Mouse (Mus musculus) hindbrain, postnatal 0 days (tissue): ENCODE results near the gene Akr7a5. TPM values are rescaled to one million over a fixed set of nuclear protein-coding genes. Genes with fewer than 3 reads are reported as not detected.

Experiments used
- ATAC-seq: fragments of 200-750 bp; cut with Nextera tagmentation; 2 replicates; pipeline ENCODE4 v1.8.0; 2017; ENCODE audit warnings: mild to moderate bottlenecking, moderate TSS enrichment, moderate library complexity
- DNase-seq: peaks from one replicate; pipeline ENCODE4 v3.0.0-alpha.2; 2015; ENCODE audit warnings: low spot score
- H3K27ac ChIP-seq: fragments of 300-500 bp; sonication (generic); 2 replicates; pipeline ENCODE4 v1.5.1; 2014; ENCODE audit warnings: mild to moderate bottlenecking
- H3K27me3 ChIP-seq: fragments of 300-500 bp; sonication (generic); 2 replicates; pipeline ENCODE4 v1.6.1; 2014; ENCODE audit warnings: low read length, mixed read lengths; ENCODE audit not compliant: insufficient read depth
- H3K36me3 ChIP-seq: fragments of 300-500 bp; sonication (generic); 2 replicates; pipeline ENCODE4 v1.6.1; 2014; ENCODE audit warnings: low read length, mixed read lengths; ENCODE audit not compliant: insufficient read depth
- H3K4me1 ChIP-seq: fragments of 300-500 bp; sonication (generic); 2 replicates; pipeline ENCODE4 v1.6.1; 2014; ENCODE audit warnings: antibody characterized with exemption, low read length, mixed read lengths; ENCODE audit not compliant: insufficient read depth
- H3K4me2 ChIP-seq: fragments of 300-500 bp; sonication (generic); 2 replicates; pipeline ENCODE4 v1.6.1; 2014; ENCODE audit warnings: low read depth, mild to moderate bottlenecking, low read length, moderate library complexity, mixed read lengths
- H3K4me3 ChIP-seq: fragments of 300-500 bp; sonication (generic); 2 replicates; pipeline ENCODE4 v1.5.1; 2014; ENCODE audit warnings: low read length
- H3K9ac ChIP-seq: fragments of 300-500 bp; sonication (generic); replicated peaks from 2 replicates; pipeline ENCODE4 v1.6.1; 2014; ENCODE audit warnings: mild to moderate bottlenecking, low read length, moderate library complexity, mixed read lengths
- H3K9me3 ChIP-seq: fragments of 300-500 bp; sonication (generic); 2 replicates; pipeline ENCODE4 v1.6.1; 2016; ENCODE audit warnings: low read length, mixed read lengths
- CTCF ChIP-seq: IDR thresholded peaks from 2 replicates; pipeline ENCODE4 v1.5.1; 2016; ENCODE audit warnings: antibody characterized with exemption, control low read depth, low read depth
- WGBS: fragments of 180-500 bp; shearing (Covaris S2); extraction: QIAGEN DNeasy Blood & Tissue Kit; methylation state at CpG from one replicate; pipeline ENCODE4 v1.1.7; 2014; 5-methylcytosine and 5-hydroxymethylcytosine counted together
- polyA plus RNA-seq: library from polyadenylated mRNA; unstranded; fragments of >200 nt; fragmentation: Nextera tagmentation; extraction: Ambion mirVana; gene quantifications from 2 replicates; pipeline ENCODE4 v1.2.1, GENCODE M21; 2015
- total RNA-seq: library from RNA; depleted of rRNA; stranded (reverse); fragments of >200 nt; gene quantifications from 2 replicates; pipeline ENCODE4 v1.2.3, GENCODE M21; 2014

Akr7a5 gene
- total and polyA plus RNA-seq, 2 experiments from 2014 or later, result 58.5 to 67.6 TPM

DNA sequence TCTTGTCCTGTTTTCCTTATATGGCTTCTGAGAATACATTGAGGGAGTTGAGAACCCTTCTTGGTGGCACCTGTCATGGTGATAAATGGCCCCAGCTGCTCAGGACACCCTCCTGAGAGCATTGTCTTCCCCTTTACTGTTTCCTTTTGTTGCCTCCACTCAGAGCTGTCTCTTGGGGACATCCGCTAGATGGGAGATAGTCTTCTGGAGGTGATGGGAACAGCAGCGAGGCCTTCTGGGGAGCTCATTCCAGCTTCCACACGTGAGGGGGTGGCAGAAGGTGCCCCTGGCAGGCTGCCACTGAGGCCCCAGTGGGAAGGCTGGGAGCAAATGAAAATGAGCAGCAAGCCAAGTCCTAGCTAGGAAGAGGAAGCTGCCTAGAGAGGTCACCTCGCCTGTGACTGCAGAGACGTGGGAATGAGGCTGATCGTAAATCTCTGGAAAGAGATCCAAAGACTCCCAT lies 27.6 kb upstream of the Akr7a5 start:
- no peak overlapping the region for H3K4me3 ChIP-seq
- H3K36me3 ChIP-seq, result peaks cover 31% of the 10 kb centered on the region
- 39% methylated on average over 6 of the region's 6 CpGs for WGBS
- no peak overlapping the region for H3K4me2 ChIP-seq
- no peak for TF ChIP-seq CTCF
- ATAC-seq (no peak), DNase-seq (peak; percentile 33)
- no peaks in the 10 kb centered on the region for H3K27me3 ChIP-seq
- no peak overlapping the region for H3K9ac ChIP-seq
- peak overlapping the region; percentile 41; the same call in 1 of the 2 replicates for H3K27ac ChIP-seq
- H3K9me3 ChIP-seq, result no peaks in the 10 kb centered on the region
- H3K4me1 ChIP-seq, result no peaks in the 10 kb centered on the region; the same call in 1 of the 2 replicates

DNA sequence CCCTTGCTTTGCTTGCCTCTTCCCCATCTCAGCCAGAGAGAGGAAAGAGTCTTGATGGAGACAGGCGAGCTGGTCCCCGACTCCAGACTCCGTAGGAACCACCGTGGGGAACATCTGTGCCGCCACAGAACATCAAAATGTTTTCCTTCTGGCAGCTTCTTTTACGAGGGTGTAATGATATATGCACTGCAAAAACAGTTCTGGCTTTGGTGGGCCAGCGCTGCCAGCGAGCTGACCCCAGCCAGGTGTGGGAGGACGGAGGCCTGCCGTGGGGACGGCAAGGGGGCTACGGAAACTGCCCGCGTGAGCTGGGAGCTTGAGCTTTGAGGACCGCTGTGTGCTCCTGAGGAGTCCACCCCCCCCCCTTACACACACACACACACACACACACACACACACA lies 25.7 kb upstream of the Akr7a5 start:
- TF ChIP-seq CTCF, result no peak
- 81% methylated on average over 15 of the region's 15 CpGs for WGBS
- Histone ChIP-seq H3K4me3 (no peak overlapping the region), H3K36me3 (peaks cover 38% of the 10 kb centered on the region), H3K9me3 (no peaks in the 10 kb centered on the region), H3K9ac (no peak overlapping the region), H3K4me1 (no peaks in the 10 kb centered on the region; the same call in 1 of the 2 replicates), H3K4me2 (no peak overlapping the region), H3K27me3 (no peaks in the 10 kb centered on the region), H3K27ac (no peak overlapping the region)
- no peak for ATAC-seq
- DNase-seq, result no peak

DNA sequence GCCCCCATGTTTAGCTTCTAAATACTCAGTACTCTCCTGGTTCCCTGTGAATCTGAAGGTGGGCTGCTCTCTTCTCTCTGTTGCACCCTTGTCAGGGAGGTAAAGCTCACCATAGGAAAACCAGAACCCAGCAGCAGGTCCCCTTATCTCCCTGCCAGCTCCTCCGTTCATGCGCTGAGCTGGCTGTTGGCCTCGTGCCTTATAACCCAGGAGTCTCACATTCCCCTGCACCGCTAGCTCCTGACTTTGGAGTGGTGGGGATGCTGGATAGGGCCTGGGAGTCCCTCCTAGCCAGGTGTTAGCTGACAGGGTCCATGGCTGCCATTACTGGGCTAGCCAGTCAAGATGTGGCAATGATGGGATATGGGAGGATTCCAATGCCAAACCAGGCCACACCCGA lies 24.3 kb upstream of the Akr7a5 start:
- no peaks in the 10 kb centered on the region for H3K9me3 ChIP-seq
- DNase-seq, result no peak
- no peak for TF ChIP-seq CTCF
- no peak overlapping the region for H3K4me2 ChIP-seq
- no peak overlapping the region for H3K27ac ChIP-seq
- peaks cover 28% of the 10 kb centered on the region for H3K36me3 ChIP-seq
- H3K4me1 ChIP-seq, result no peaks in the 10 kb centered on the region; the same call in 1 of the 2 replicates
- WGBS, result 73% methylated on average over 5 of the region's 5 CpGs
- no peak overlapping the region for H3K9ac ChIP-seq
- no peak overlapping the region for H3K4me3 ChIP-seq
- no peak for ATAC-seq
- no peaks in the 10 kb centered on the region for H3K27me3 ChIP-seq

DNA sequence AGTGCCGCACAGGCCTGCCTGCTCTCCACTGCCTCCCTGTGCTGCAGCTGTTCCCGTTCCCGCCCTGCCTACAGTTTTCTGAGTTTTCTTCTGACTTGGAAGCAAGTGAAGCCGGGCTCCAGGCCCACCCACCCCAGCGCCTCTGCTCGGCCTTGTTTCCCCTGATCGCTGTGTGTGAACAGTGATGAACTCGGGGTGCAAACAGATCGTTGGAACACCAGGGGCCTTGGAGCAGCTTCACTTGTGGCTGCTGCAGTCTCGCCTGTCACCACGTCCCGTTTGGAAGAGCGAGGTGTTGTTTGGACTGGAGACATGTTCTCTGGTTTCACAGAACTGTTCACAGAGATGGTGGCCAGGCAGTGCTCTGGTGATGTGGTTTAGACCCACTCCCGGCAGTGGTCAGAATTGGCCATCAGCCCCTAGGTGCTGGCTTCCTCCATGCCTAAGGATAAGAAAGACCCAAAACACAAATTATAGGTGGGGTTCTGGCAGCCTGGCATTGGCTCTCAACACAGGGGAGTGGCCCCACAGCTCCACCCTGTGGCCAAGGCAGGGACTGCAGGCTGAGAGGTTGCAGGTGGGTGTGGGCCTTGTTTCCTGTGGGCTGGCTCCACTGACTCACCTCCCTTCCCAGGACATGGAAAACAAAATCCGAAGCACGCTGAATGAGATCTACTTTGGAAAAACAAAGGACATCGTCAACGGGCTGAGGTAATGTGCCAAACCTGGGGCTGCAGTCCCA lies 23.3 kb upstream of the Akr7a5 start:
- ATAC-seq, result peak; percentile 31; the same call in 1 of the 2 replicates
- Histone ChIP-seq H3K4me2 (no peak overlapping the region), H3K27me3 (no peaks in the 10 kb centered on the region), H3K36me3 (peaks cover 19% of the 10 kb centered on the region), H3K4me1 (no peaks in the 10 kb centered on the region; the same call in 1 of the 2 replicates), H3K9ac (no peak overlapping the region), H3K27ac (no peak overlapping the region), H3K4me3 (no peak overlapping the region), H3K9me3 (no peaks in the 10 kb centered on the region)
- DNase-seq, result peak; percentile 63
- peak; percentile 98 for TF ChIP-seq CTCF
- WGBS, result 84% methylated on average over 18 of the region's 18 CpGs

DNA sequence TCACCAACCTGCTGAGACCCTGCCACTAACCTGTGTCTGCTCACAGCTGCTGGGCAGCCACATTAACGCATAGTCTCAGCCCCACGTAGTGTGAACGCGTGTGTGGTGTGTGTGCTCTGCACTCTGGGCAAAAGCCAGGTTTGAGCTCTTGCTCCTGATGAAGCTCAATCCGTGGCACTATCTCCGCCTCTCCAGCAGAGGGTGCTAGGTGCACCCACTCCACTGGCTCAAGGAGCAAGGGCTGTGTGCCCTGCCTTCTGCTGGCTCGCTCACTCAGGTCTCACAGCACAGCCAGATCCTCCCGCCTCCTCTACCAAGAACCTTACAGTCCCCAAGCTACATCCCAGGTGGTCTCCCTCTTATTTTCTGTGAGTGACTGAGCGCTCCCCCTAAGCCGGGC lies 21.5 kb upstream of the Akr7a5 start:
- 68% methylated on average over 10 of the region's 10 CpGs for WGBS
- H3K27me3 ChIP-seq, result no peaks in the 10 kb centered on the region
- H3K36me3 ChIP-seq, result peaks cover 19% of the 10 kb centered on the region
- H3K4me3 ChIP-seq, result no peak overlapping the region
- no peak overlapping the region; the same call in 1 of the 2 replicates for H3K9ac ChIP-seq
- H3K27ac ChIP-seq, result no peak overlapping the region
- DNase-seq (peak; percentile 69), ATAC-seq (peak; percentile 25; the same call in 1 of the 2 replicates)
- no peaks in the 10 kb centered on the region for H3K4me1 ChIP-seq
- H3K4me2 ChIP-seq, result no peak overlapping the region
- TF ChIP-seq CTCF, result peak; percentile 84
- no peaks in the 10 kb centered on the region for H3K9me3 ChIP-seq

DNA sequence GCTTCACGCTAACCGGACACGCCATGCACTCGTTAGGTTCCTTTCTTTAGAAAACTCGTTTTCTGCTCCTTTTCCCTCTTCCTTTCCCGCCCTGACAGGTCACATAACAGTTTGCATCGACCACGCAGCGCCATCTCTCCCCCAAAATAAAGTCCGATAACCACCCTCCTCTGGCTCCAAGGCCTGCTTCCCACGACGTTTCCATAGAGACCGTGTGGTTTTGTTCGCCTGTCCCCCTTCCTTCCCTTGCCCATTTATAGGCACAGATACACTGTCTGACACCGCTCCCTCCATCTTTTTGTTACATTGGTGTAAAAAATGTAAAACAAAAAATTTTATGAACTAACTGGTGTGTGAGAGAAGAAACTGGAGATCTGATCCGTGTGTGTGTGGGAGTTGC lies 19.4 kb upstream of the Akr7a5 start:
- Histone ChIP-seq H3K27me3 (no peaks in the 10 kb centered on the region), H3K36me3 (peaks cover 19% of the 10 kb centered on the region), H3K4me2 (no peak overlapping the region), H3K9ac (no peak overlapping the region), H3K9me3 (no peaks in the 10 kb centered on the region), H3K4me3 (no peak overlapping the region), H3K4me1 (no peaks in the 10 kb centered on the region), H3K27ac (no peak overlapping the region)
- 84% methylated on average over 16 of the region's 16 CpGs for WGBS
- no peak for TF ChIP-seq CTCF
- DNase-seq, result no peak
- ATAC-seq, result no peak

DNA sequence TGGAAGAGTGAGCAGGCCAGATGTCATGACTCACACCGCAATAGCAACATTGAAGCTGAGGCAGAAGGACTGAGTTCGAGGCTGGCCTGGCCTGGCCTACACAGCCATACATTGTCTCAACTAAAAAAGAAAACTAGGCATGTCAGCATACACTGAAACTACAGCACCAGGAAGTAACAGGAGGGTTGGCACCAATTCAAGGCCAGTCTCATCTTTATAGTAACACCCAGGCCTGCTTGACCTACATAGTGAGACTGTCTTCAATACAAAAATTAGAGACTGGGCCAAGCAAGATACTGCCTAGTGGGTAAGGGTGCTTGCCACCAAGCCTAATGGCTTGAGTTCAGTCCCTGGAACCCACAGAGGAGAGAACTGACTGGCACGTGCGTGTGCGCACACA lies 18.5 kb upstream of the Akr7a5 start:
- ATAC-seq, result no peak
- no peak for DNase-seq
- no peak overlapping the region for H3K27ac ChIP-seq
- no peaks in the 10 kb centered on the region for H3K9me3 ChIP-seq
- H3K4me2 ChIP-seq, result no peak overlapping the region
- no peak overlapping the region for H3K9ac ChIP-seq
- H3K4me3 ChIP-seq, result no peak overlapping the region
- 95% methylated on average over 5 of the region's 5 CpGs for WGBS
- no peak for TF ChIP-seq CTCF
- H3K27me3 ChIP-seq, result no peaks in the 10 kb centered on the region
- H3K4me1 ChIP-seq, result no peaks in the 10 kb centered on the region
- H3K36me3 ChIP-seq, result peaks cover 16% of the 10 kb centered on the region
